Mouse (Mus musculus) cerebellum, postnatal 4 days (tissue): ENCODE measurements around the gene Nyap1.

ENCODE experiments used
- DNase-seq, 2 experiments: peaks; one replicate each; pipeline ENCODE4 v3.0.0; 2022; ENCODE audit warnings: low spot score in 2 of 2, mixed read lengths in 1 of 2

Nyap1 gene

DNA sequence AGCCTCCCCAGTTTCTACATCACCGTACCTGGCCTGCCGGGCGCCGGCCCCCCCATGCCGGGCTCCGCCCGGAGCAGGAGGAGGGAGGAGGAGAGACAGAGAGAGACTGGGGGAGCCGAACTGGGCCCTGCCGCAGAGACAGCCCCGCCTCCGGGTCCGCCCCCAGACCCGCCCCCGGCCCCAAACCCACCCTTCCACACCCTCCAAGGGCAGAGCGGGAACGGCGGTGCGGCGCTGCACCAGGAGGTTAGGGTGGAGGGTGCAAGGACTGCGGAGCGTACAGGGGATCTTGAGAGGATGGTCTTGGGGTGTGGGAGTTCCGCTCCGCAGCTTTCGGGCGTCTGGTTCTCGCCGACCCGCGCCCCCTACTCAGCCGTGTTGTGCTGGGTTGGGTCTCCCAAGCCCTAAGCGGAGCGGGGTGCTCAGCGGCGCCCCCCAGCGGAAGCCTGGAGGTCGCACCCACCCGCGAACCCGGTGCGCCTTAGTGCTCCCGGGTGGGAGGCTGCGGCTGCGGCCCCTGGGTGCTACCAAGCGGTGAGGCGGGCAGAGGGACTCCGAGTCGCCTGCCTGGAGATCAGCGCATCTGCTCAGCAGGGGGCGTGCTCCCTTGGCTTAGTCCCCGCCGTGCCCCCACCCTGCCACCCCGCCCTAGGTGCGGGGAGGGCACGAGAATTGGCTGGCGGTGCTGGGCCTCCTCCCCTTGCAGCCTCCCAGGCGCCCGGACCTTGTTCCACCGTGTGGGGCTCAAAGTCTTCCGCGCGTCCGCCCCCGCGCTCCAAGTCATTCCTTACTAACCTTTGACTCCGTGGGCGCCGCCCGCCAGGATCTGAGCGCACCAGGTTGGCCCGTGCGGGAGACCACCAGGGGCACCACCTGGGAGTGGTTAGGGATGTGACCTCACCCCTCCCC lies at the start of gene Nyap1:
Gene Nyap1 (minus strand): TSS at position 585 of the 909 bp plus-strand sequence.
- DNase-seq: peak; percentile 74 to 89

DNA sequence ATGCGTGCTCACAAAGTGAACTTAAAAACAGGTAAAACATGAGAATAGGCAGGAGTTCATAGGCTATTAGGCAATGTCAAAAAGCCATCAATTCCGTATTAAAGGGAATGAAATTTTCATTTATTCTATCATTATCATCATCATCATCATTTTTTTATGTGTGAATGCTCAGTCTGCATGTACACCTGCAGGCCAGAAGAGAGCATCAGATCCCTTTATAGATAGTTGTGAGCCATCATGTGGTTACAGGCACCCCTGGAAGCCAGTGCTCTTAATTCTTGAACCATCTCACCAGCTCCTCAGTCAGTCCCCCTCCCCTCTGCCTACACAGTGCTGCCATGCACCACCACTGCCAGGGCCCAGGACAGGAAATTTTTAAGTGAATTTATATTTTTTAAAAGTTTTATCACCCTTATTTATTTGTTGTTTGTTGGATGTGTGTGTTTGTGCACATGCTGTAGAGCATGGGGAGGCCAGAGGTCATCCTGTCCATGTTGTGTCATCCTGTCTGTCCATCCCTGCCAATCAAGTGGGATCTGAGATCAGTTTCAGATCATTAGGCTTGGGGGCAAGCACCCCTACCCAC lies 47.6 kb upstream of the Nyap1 start:
- DNase-seq: no peak

DNA sequence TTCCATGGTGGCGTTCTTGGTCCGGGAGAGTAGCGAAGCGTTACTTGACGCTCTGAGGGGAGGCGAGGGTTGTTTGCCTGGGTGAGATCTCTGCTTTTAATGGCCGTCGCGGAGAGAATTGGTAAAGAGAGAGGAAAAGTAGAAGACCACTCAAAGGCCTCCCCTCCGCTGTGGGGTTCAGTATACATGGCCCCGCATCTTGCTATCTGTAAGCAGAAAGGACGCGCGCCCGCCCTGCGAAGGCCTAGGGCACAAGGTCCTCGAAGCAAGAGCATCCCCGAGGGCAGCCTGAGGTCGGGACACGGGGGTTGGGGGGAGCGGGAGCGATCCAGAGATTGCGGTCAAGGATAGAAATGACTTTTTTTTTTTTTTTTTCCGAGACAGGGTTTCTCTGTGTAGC lies 46.8 kb upstream of the Nyap1 start:
- no peak for DNase-seq

DNA sequence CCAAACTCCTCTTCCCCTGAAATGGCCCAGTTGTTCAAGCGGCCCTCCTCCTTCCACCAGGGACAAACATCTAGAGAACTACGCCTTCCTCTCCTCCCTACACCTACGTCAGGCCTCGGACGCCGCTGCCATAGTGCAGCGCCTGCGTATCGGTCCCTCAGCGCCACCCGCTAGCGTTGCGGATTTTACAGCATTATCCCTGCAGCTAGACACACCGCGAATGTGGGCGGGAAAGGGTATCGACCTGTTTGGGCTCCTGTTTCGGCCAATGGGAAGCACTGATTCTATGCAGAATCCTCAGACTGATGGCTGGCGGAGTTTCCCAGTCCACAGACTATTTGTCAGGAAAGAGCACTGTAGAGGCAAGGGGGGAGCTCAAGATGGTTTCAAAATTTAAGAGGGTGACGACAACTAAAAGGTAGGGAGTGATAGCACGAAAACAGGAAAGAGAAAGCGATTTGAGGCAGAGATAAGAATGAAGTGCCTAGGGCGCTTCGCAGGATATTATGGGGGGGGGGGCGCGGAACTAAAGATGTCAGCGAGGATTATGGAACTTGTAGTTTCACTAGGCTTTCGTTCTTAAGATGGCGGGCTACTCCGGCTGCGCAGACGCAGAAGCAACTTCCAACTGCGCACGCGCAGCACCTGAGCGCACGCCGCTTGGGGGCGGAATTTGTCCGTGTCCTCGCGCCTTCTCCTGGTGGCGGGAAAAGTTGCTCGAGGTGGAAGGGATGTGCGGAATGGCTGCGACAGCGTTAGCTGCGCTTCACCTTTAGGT lies 45.9 kb upstream of the Nyap1 start, which contains the start of the genes Mepce and Zcwpw1:
Gene Mepce (minus strand): TSS at position 505 of the 778 bp plus-strand sequence.
Gene Zcwpw1 (plus strand): TSS at position 648 of the 778 bp plus-strand sequence.
- peak; percentile 96 to 98 for DNase-seq

DNA sequence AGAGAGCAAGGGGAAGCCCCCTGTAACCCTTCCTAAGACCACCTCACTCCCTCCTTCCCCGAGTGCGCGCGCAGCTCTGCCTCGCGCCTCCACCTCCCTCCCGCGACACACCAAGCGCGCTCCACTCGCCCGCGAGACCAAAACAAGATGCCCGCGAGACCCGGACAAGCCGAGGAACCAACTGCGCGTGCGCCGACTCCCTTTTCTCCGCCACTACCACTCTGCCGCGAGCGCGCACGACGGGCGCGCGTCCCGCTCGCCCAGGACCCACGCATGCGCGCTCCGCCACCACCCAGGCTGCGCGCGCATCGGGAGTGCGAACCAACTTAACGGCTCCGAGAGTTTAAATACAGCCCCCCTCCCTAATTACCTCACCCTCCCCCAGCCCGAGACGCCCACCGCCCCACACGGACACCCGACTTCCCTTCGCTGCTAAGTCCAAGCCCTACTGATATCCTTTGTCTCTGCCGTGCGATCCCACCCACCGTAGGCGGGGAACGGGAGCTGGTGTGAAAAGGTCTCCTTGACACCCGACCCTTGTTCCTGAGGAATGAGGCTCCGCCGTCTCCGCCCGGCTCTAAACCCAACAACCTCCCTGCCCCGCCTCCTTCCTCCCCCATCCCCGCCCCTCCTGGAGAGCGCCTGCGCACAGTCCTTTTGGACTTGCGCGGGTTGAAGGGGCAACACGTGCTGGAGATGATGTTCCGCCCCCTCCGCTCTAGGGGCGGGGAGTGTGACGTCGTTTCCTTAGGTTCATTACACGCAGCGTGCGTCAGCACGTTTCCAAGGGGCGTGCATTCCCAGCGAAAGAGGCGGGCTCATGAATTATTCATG lies 44.9 kb upstream of the Nyap1 start:
- peak; percentile 99 to 100 for DNase-seq

DNA sequence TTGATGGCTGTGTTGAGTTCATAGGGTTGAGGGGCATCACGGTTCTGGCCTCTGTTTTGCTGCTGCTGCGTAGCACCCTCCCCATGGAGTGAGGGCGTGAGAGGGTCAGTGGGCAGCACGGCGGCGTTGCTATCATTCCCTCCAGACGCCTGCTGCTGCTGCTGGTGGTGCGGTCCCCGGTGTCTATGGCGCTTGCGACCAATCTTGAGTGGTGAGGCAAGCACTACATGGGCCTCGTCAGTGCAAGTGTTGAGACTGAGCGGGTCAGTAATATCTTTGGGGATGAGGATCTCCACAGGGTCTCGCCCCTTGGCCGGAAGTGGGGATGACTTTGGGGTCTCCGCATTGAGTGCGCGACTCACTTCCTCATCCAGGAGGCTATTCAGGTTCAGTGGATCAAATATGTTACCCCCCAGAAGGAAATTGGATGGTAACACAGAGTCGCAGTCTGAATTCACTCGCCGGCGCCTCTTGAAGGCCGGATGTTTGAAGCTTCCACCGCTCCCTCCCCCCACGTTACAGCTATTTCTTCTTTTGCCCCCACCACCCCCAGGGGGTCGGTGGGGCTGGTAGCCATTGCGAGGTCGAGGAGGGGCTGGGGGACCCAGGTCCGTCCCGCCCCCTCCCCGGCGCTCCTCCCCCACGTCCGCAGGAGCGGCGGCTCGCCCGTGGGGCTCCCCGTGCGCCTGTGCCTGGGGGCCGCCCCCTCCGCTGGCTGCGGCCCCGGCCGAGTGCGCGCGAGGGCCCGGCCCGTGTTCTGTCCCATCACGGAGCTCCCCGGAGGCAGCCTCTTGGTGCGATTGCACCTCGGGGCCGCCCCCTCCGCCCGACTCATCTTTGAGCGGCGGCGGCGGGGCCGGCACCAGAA lies 44.0 kb upstream of the Nyap1 start:
- DNase-seq: peak in 1 of 2 experiments; percentile 41

DNA sequence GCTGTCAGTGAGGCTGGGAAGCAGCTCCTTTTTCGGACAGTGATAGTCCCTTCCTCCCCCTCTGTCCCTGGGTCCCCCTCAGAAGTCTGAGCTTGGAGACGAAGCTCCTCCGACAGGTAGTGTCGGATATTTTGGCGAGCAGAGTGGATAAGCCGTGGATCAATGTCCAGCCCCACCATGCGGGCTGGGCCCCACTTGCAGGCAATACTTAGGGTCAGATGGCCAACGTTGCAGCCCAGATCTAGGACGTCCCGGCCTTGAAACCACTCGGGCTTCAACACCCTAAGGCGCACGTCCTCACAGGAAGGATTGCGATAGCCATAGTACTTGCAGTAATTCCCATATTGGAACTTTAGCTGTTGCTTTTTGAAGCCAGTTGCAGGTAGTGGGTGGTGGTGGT lies 43.1 kb upstream of the Nyap1 start:
- no peak for DNase-seq

DNA sequence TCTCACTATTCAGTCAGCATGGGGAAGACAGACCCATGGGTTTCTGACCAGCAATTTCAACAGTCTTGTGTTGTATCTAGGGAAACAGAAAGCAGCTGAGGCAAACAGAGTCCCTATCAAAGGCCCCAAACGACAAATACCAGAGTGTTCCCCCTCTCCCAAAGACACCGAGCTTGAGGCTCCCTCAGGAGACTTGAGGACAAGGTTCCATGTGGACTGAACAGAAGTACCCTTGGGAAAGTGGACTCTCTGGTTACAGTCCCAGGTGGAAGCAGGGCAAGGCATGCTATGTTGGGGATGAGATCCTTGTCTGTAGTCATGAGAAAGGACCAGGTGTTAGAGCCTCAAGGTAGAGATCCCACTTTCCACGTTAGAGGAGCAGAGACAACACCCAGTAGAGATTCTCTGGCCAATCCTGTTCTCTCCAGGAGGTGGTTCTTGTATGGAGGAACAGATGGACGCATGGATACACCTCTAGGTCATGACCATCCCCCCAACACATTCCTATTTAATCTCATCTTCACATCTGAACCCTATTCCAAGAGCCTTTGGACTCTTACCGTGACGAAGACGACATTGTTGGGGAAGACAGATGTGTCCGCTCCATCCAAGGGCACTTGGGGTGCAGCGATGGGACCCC lies 42.6 kb upstream of the Nyap1 start:
- no peak for DNase-seq

DNA sequence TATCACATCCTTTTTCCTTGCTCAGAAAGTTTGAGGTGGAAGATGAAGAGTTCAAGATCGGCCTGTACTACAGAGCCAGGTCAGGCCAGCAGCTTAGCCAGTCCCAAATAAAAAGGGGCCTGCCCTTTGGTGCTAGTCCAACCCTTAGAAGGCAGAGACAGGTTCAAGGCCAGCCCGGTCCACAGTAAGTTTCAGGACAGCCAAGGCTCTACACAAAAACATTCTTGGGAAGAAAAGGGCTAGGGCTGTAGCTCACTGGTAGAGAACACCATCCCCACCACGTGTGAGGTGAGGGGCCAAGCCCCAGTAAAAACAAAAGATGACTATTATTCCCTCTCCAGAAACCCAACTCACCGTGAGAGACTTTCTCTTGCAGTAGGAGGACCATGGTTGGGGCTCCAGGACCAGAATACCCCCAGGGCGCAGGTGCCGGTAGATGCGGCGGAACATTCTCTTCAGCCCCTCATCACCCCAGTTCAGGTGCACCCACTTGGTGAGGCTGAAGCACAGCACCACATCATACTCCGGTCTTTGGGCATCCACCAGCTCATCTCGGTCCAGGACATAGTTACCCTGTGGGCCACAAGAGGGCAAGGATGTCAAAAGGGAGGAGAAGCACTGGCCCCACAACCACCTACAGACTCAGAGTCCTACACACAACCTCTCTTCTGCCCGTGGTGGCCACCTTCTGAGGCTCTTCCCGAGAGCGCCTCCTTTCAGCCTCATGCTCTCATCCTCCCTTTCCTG lies 41.5 kb upstream of the Nyap1 start:
- no peak for DNase-seq

DNA sequence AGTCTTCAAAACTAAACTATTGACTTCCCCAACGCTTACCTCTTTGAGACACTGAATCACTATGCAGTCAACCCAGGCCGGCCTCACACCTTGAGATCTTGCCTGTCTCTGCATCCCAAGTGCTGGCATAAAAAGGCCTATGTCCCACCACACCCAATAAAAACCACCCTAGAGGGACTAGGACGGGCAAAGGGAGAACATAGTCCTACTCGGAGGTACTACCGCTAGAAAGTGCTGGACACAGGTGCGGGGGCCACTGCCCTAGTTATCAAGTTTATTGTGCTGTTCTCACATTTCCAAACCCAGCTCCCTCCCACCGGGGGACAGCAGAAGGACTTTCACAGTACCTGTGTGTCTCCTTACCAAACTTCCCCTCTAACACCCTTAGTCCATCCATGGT lies 40.3 kb upstream of the Nyap1 start:
- DNase-seq: no peak

DNA sequence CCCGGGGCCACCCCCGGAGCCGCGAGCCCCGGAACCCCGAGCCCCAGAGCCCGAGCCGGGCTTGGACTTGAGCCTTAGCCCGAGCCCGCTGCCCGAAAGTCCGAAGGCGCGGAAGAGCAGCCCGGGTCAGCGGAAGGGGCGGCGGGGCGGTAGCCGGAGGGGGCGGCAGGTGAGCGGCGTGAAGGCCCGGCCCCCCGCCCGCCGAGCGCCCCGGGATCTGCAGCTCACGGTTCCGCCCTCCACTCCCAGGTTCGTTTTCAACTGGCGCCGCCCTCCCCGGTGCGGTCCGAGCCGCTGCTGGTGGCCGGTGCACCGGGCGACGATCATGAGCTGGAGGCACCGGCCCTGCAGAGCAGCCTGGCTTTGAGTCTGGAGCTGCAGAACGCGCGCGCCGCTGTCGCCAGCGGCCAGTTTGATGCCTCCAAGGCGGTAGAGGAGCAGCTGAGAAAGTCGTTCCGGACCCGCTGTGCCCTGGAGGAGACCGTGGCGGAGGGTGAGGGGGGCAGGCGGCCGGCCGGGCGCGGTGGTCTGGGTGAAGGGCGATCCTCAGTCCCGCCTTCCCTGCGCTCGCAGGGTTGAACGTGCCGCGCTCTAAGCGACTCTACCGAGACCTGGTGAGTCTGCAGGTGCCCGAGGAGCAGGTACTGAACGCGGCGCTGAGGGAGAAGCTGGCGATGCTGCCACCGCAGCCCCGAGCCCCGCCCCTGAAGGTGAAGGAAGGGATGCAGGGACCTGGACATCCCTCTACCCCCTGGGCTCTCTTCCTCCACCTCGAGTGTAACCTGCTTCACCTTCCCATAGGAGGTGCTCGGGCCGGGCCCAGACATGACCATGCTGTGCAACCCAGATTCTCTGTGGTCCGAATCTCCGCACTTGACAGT lies 37.9 kb upstream of the Nyap1 start:
- DNase-seq: peak in 1 of 2 experiments; percentile 44

DNA sequence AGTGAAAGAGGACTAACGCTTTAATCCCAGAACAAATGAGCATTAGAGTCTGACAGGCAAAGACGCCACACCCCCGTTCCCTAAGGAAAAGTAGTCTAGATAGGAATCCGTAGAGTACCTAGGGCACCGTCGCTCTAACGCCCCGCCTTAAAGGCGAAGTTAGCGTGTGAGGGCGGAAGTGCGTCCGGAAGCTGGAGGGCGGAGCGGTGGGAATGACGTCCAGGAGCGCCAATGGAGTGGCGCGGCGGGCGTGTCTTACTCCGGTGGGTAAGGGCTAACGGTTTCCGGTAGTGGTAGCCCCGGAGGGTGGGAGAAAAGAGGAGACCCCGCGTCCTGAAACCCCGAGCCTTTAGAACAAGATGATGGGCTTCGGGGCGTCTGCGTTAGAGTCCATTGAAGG lies 37.2 kb upstream of the Nyap1 start, which contains the start of gene Ppp1r35:
Gene Ppp1r35 (plus strand): TSS at position 215 of the 400 bp plus-strand sequence.
- DNase-seq: peak; percentile 94 to 99

DNA sequence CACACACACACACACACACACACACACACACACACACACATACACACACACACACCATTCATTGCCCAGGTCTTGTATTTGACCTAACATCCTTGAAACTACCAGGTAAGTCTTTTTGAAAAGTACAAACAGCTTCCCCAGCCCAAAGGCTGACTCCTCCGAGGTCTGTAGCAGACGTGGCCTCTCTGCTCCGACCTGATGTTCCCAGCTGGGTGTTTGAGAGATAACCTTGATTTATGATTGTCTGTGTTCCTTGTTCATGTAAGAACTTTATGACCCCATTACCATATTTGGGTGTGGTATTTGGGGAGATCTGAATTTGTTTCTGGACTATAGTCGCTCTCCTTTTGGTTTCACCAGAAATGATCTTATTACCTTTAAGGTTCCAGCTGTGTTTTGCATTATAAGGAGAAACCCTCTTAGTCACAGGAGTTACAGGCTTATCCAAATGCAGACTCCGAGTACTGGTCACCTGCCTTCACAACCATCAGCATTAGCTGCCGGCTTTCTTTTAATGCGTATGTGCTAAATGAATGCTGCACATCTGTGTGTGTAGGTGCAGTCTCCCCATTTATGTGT lies 35.9 kb upstream of the Nyap1 start:
- no peak for DNase-seq

DNA sequence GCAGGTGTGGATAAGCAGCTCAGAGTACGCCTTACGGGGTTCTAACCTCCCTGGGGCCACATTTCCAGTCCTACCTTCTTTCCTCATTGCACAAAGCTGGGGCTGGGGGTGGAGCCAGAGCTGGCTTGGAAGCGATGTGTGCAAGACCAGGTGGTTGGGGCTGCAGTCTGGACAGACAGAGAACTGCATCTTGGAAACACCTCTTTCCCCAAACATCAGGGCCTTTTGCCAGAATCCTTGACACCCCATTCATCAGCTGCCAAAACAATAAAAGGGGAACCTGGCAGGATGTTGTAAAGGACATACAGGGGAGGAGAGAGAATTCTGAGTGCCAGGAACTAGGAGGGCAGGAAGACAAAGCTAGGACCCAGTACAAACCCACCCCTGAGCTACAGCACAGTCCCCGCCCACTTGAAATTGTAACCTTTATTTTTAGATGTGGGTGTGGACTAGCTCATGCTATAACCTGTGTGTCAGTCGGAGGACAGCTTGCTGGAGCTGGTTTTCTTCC lies 35.1 kb upstream of the Nyap1 start:
- no peak for DNase-seq

DNA sequence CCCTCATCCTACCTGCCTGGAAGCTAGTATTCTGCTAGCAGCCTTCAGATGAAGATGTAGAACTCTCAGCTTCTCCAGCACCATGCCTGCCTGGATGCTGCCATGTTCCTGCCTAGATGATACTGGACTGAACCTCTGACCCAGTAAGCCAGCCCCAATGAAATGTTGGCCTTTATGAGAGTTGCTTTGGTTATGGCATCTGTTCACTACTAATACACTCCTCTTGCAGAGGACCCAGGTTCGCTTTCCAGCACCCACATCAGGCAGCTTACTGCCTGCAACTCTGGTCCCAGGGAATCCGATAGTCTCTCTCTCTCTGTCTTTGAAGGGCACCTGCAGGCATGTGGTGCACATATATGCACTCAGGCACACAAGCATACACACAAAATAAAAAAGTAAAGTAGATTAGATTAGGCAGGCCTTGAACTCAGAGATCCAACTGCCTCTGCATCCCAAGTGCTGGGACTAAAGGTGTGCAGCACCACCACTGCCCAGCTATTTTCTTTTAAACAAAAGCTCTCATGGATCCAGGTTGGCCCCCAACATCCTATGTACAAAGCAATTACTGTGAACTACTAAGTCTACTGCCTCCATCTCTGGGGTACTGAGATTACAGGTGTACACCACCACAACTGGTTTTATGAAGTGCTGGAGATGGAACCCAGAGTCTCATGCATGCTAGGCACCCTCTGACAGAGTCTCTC lies 34.3 kb upstream of the Nyap1 start:
- no peak for DNase-seq

DNA sequence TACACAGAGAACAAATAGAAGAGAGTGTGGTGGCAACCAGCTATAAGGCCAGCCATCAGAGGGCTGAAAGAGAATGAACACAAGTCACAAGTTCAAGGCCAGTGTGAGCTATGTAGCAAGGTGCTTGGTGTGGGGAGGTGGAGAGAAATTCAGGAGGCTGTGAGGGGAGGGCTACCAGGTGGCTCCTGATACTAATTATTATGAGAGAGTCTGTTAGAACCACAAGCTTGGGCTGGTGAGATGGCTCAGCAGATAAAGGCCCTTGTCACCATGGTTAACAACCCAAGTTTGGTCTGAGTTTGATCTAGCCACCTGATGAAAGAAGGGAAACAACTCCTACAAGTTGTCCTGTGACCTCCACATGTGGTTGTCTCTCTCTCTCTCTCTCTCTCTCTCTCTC lies 31.3 kb upstream of the Nyap1 start:
- DNase-seq: no peak

DNA sequence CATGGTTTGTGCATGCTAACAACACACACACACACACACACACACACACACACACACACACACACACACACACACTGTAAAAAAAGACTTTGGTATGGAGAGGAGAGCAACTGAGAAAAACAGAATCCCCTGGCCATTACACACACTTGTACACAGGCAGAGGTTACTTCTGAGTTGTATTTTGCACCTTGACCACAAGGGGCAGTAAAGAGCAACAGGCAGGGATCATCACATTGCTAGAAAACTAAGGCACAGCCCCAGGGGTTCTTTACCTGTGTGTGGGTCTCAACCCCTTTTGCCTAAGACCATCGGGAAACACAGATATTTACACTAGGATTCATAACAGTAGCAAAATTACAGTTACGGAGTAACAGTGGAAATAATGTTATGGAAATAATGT lies 29.3 kb upstream of the Nyap1 start:
- no peak for DNase-seq
